Mouse (Mus musculus) forebrain, embryonic 12.5 days (tissue): ENCODE data around the gene Gm14412. TPM values are rescaled to one million over a fixed set of nuclear protein-coding genes. Genes with fewer than 3 reads are reported as not detected.
"Not testable (repeated sequence)": the region's sequence is repeated elsewhere in the genome, so short reads cannot be mapped to it uniquely, and the experiment has no call there.

Experiments
- ATAC-seq: fragments of 200-750 bp; cut with Nextera tagmentation; 2 replicates; pipeline ENCODE4 v1.8.0; 2017; ENCODE audit warnings: moderate TSS enrichment; ENCODE audit not compliant: low FRiP score
- H3K27ac ChIP-seq: fragments of 300-500 bp; sonication (generic); 2 replicates; pipeline ENCODE4 v1.5.1; 2016; ENCODE audit warnings: mild to moderate bottlenecking
- H3K27me3 ChIP-seq: fragments of 300-500 bp; sonication (generic); 2 replicates; pipeline ENCODE4 v1.6.1; 2016; ENCODE audit warnings: mild to moderate bottlenecking
- H3K36me3 ChIP-seq: fragments of 300-500 bp; sonication (generic); replicated peaks from 2 replicates; pipeline ENCODE4 v1.6.1; 2016; ENCODE audit warnings: mild to moderate bottlenecking
- H3K4me1 ChIP-seq: fragments of 300-500 bp; sonication (generic); 2 replicates; pipeline ENCODE4 v1.6.1; 2016
- H3K4me2 ChIP-seq: fragments of 300-500 bp; sonication (generic); 2 replicates; pipeline ENCODE4 v1.6.1; 2016; ENCODE audit warnings: mild to moderate bottlenecking, moderate library complexity
- H3K4me3 ChIP-seq: fragments of 300-500 bp; sonication (generic); replicated peaks from 2 replicates; pipeline ENCODE4 v1.5.1; 2016; ENCODE audit warnings: mild to moderate bottlenecking
- H3K9ac ChIP-seq: fragments of 300-500 bp; sonication (generic); 2 replicates; pipeline ENCODE4 v1.6.1; 2016; ENCODE audit warnings: mild to moderate bottlenecking
- H3K9me3 ChIP-seq: fragments of 300-500 bp; sonication (generic); 2 replicates; pipeline ENCODE4 v1.6.1; 2016
- WGBS: fragments of 180-500 bp; shearing (Covaris S2); methylation state at CpG from one replicate; pipeline ENCODE4 v1.1.7; 2016; 5-methylcytosine and 5-hydroxymethylcytosine counted together
- polyA plus RNA-seq: library from polyadenylated mRNA; unstranded; fragments of >200 nt; fragmentation: Nextera tagmentation; extraction: Ambion mirVana; gene quantifications from 2 replicates; pipeline ENCODE4 v1.2.1, GENCODE M21; 2016

Gene Gm14412
- polyA plus RNA-seq: not detected in 2 replicates

- ATAC-seq, H3K9ac ChIP-seq, H3K27ac ChIP-seq, H3K4me3 ChIP-seq, H3K9me3 ChIP-seq, H3K27me3 ChIP-seq, H3K4me1 ChIP-seq, H3K36me3 ChIP-seq, H3K4me2 ChIP-seq: not testable (repeated sequence)
- WGBS: 91% methylated on average over 2 of the region's 2 CpGs
These were observed at the start of gene Gm14412 for GRCm38 (mm10) chr2:177324257-177324733. Gm14412 (minus strand) TSS chr2:177324307.

- ATAC-seq: not testable (repeated sequence)
These were observed 5.7 kb upstream of the Gm14412 start for GRCm38 (mm10) chr2:177329661-177330292.

GRCm38 (mm10) chr2:177321361-177321760, 2.7 kb downstream of the Gm14412 start:
- H3K4me2 ChIP-seq: not testable (repeated sequence)

More at GRCm38 (mm10) chr2:177329661-177330292, 5.7 kb upstream of the Gm14412 start:
- H3K27me3 ChIP-seq, H3K4me1 ChIP-seq, H3K4me3 ChIP-seq, H3K4me2 ChIP-seq, H3K9ac ChIP-seq, H3K36me3 ChIP-seq, H3K9me3 ChIP-seq, H3K27ac ChIP-seq: not testable (repeated sequence)
- WGBS: 78% methylated on average over 4 of the region's 4 CpGs

GRCm38 (mm10) chr2:177320786-177321320, 3.3 kb downstream of the Gm14412 start:
- WGBS: 62% methylated on average over 2 of the region's 2 CpGs
- not testable (repeated sequence) for H3K4me2 ChIP-seq, H3K9ac ChIP-seq, H3K9me3 ChIP-seq, H3K36me3 ChIP-seq, H3K4me3 ChIP-seq, H3K27ac ChIP-seq, H3K27me3 ChIP-seq, ATAC-seq, H3K4me1 ChIP-seq

More at GRCm38 (mm10) chr2:177321361-177321760, 2.7 kb downstream of the Gm14412 start:
- H3K36me3 ChIP-seq, H3K4me1 ChIP-seq, H3K27ac ChIP-seq, H3K9me3 ChIP-seq, H3K9ac ChIP-seq, H3K4me3 ChIP-seq, ATAC-seq, H3K27me3 ChIP-seq: not testable (repeated sequence)

GRCm38 (mm10) chr2:177318996-177319395, 5.1 kb downstream of the Gm14412 start:
- no peak overlapping the region for H3K4me3 ChIP-seq
- ATAC-seq: no peak
- no peaks in the 10 kb centered on the region for H3K4me1 ChIP-seq
- no peak overlapping the region for H3K9ac ChIP-seq
- no peaks in the 10 kb centered on the region for H3K36me3 ChIP-seq
- H3K9me3 ChIP-seq: peaks cover 14% of the 10 kb centered on the region
- 79% methylated on average over 1 of the region's 1 CpGs for WGBS
- no peak overlapping the region for H3K4me2 ChIP-seq
- no peaks in the 10 kb centered on the region for H3K27me3 ChIP-seq
- no peak overlapping the region for H3K27ac ChIP-seq

- not testable (repeated sequence) for ATAC-seq, H3K36me3 ChIP-seq, H3K4me1 ChIP-seq, H3K4me3 ChIP-seq, H3K9ac ChIP-seq, H3K4me2 ChIP-seq, H3K27ac ChIP-seq, H3K27me3 ChIP-seq, H3K9me3 ChIP-seq
- WGBS: 90% methylated on average over 4 of the region's 4 CpGs
These were observed 14.5 kb downstream of the Gm14412 start for GRCm38 (mm10) chr2:177309627-177310026.

- not testable (repeated sequence) for H3K4me2 ChIP-seq, ATAC-seq, H3K9ac ChIP-seq, H3K36me3 ChIP-seq, H3K27ac ChIP-seq, H3K9me3 ChIP-seq, H3K27me3 ChIP-seq, H3K4me1 ChIP-seq, H3K4me3 ChIP-seq
- no CpG with 5 or more reads among the region's 2 CpGs for WGBS
These were observed 19.1 kb downstream of the Gm14412 start for GRCm38 (mm10) chr2:177304980-177305379.

GRCm38 (mm10) chr2:177283701-177284100, 40.4 kb downstream of the Gm14412 start:
- ATAC-seq, H3K27ac ChIP-seq, H3K27me3 ChIP-seq, H3K4me1 ChIP-seq, H3K4me2 ChIP-seq, H3K4me3 ChIP-seq, H3K36me3 ChIP-seq, H3K9me3 ChIP-seq, H3K9ac ChIP-seq: not testable (repeated sequence)
- WGBS: 36% methylated on average over 3 of the region's 3 CpGs

GRCm38 (mm10) chr2:177277754-177278153, 46.4 kb downstream of the Gm14412 start:
- not testable (repeated sequence) for H3K27ac ChIP-seq, H3K9me3 ChIP-seq, H3K4me2 ChIP-seq, H3K4me1 ChIP-seq, ATAC-seq, H3K36me3 ChIP-seq, H3K9ac ChIP-seq, H3K4me3 ChIP-seq, H3K27me3 ChIP-seq
- 86% methylated on average over 2 of the region's 2 CpGs for WGBS

GRCm38 (mm10) chr2:177272237-177272636, 51.9 kb downstream of the Gm14412 start:
- not testable (repeated sequence) for H3K9me3 ChIP-seq, H3K36me3 ChIP-seq, H3K27ac ChIP-seq, H3K9ac ChIP-seq, H3K27me3 ChIP-seq, H3K4me1 ChIP-seq, H3K4me3 ChIP-seq, H3K4me2 ChIP-seq, ATAC-seq
- 90% methylated on average over 2 of the region's 2 CpGs for WGBS

- H3K9ac ChIP-seq, H3K9me3 ChIP-seq, H3K4me2 ChIP-seq, H3K36me3 ChIP-seq, H3K27me3 ChIP-seq, ATAC-seq, H3K4me1 ChIP-seq, H3K27ac ChIP-seq, H3K4me3 ChIP-seq: not testable (repeated sequence)
- WGBS: no CpG with 5 or more reads among the region's 2 CpGs
These were observed 57.2 kb downstream of the Gm14412 start, which contains the start of gene Gm14409 for GRCm38 (mm10) chr2:177266936-177267335. Gm14409 (minus strand) TSS chr2:177267036.
